Mouse (Mus musculus) midbrain, embryonic 14.5 days (tissue): ENCODE data around the gene Adra2b. TPM values are rescaled to one million over a fixed set of nuclear protein-coding genes. Genes with fewer than 3 reads are reported as not detected.

Experiments used
- ATAC-seq: fragments of 200-750 bp; cut with Nextera tagmentation; 2 replicates; pipeline ENCODE4 v1.8.0; 2017; ENCODE audit warnings: moderate number of reproducible peaks, moderate library complexity; ENCODE audit not compliant: low FRiP score, low TSS enrichment
- DNase-seq: peaks from one replicate; pipeline ENCODE4 v3.0.0-alpha.2; 2015
- H3K27ac ChIP-seq: fragments of 300-500 bp; sonication (generic); replicated peaks from 2 replicates; pipeline ENCODE4 v1.5.1; 2014; ENCODE audit warnings: mild to moderate bottlenecking, low read depth, low read length, moderate library complexity
- H3K27me3 ChIP-seq: fragments of 300-500 bp; sonication (generic); 2 replicates; pipeline ENCODE4 v1.6.1; 2014; ENCODE audit warnings: low read length, control low read depth, mixed read lengths; ENCODE audit not compliant: control insufficient read depth, insufficient read depth
- H3K36me3 ChIP-seq: fragments of 300-500 bp; sonication (generic); 2 replicates; pipeline ENCODE4 v1.6.1; 2014; ENCODE audit warnings: low read length, control low read depth; ENCODE audit not compliant: control insufficient read depth, insufficient read depth
- H3K4me1 ChIP-seq: fragments of 300-500 bp; sonication (generic); 2 replicates; pipeline ENCODE4 v1.6.1; 2014; ENCODE audit warnings: mild to moderate bottlenecking, antibody characterized with exemption, low read length, control low read depth; ENCODE audit not compliant: control insufficient read depth, insufficient read depth
- H3K4me2 ChIP-seq: fragments of 300-500 bp; sonication (generic); 2 replicates; pipeline ENCODE4 v1.6.1; 2014; ENCODE audit warnings: mild to moderate bottlenecking, low read length, moderate library complexity
- H3K4me3 ChIP-seq: fragments of 300-500 bp; sonication (generic); replicated peaks from 2 replicates; pipeline ENCODE4 v1.5.1; 2014; ENCODE audit warnings: low read depth, low read length
- H3K9ac ChIP-seq: fragments of 300-500 bp; sonication (generic); replicated peaks from 2 replicates; pipeline ENCODE4 v1.6.1; 2014; ENCODE audit warnings: mild to moderate bottlenecking, low read length, moderate library complexity
- H3K9me3 ChIP-seq: fragments of 300-500 bp; sonication (generic); 2 replicates; pipeline ENCODE4 v1.6.1; 2016; ENCODE audit warnings: low read length, control low read depth, mixed read lengths; ENCODE audit not compliant: control insufficient read depth
- WGBS: fragments of 180-500 bp; shearing (Covaris S2); extraction: QIAGEN DNeasy Blood & Tissue Kit; methylation state at CpG from one replicate; pipeline ENCODE4 v1.1.7; 2014; 5-methylcytosine and 5-hydroxymethylcytosine counted together
- polyA plus RNA-seq: library from polyadenylated mRNA; unstranded; fragments of >200 nt; fragmentation: Nextera tagmentation; extraction: Ambion mirVana; gene quantifications from 2 replicates; pipeline ENCODE4 v1.2.1, GENCODE M21; 2014

Adra2b gene
- polyA plus RNA-seq, 1 experiment from 2014 or later, result 0.08 TPM

DNA sequence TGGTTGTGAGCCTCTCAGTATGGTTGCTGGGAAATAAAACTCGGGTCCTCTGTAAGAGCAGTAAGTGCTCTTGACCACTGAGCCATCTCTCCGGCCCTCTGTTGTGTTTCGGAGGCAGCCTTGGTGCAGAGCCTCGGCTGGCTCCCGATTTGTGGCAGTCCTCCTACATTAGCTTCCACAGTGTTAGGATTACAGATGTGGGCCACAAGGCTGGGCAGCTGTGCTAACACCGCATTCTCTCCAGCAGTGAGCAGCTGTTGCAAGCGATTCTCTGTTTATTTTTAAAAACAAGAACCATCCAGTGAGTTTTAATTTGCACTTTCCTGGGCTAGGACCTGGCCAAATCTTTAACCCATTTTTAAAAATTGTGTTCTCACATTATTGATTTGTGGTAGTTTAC lies 20.9 kb downstream of the Adra2b start:
- no peak overlapping the region for H3K4me3 ChIP-seq
- no peaks in the 10 kb centered on the region for H3K9me3 ChIP-seq
- H3K36me3 ChIP-seq, result no peaks in the 10 kb centered on the region
- WGBS, result 71% methylated on average over 7 of the region's 7 CpGs
- no peak overlapping the region for H3K27ac ChIP-seq
- H3K4me1 ChIP-seq, result no peaks in the 10 kb centered on the region
- ATAC-seq, result no peak
- no peak overlapping the region for H3K9ac ChIP-seq
- no peak overlapping the region for H3K4me2 ChIP-seq
- no peak for DNase-seq
- H3K27me3 ChIP-seq, result no peaks in the 10 kb centered on the region

- no peak overlapping the region for H3K4me3 ChIP-seq
- no peaks in the 10 kb centered on the region for H3K9me3 ChIP-seq
- H3K36me3 ChIP-seq, result no peaks in the 10 kb centered on the region
- DNase-seq (no peak), ATAC-seq (no peak)
- no peaks in the 10 kb centered on the region for H3K4me1 ChIP-seq
- no peak overlapping the region for H3K4me2 ChIP-seq
- no peak overlapping the region for H3K9ac ChIP-seq
- H3K27ac ChIP-seq, result no peak overlapping the region
- no peaks in the 10 kb centered on the region for H3K27me3 ChIP-seq
- 87% methylated on average over 2 of the region's 2 CpGs for WGBS
Measured at GRCm38 (mm10) chr2:127387521-127387920, 24.5 kb downstream of the Adra2b start.

GRCm38 (mm10) chr2:127390352-127390751 lies 27.3 kb downstream of the Adra2b start:
- no peak for ATAC-seq

GRCm38 (mm10) chr2:127390846-127391245 lies 27.8 kb downstream of the Adra2b start:
- ATAC-seq, result no peak
- Histone ChIP-seq H3K4me2 (no peak overlapping the region), H3K9me3 (no peaks in the 10 kb centered on the region), H3K4me3 (no peak overlapping the region), H3K27me3 (no peaks in the 10 kb centered on the region), H3K27ac (no peak overlapping the region), H3K9ac (no peak overlapping the region), H3K4me1 (no peaks in the 10 kb centered on the region), H3K36me3 (no peaks in the 10 kb centered on the region)
- 84% methylated on average over 4 of the region's 4 CpGs for WGBS
- no peak for DNase-seq

More at GRCm38 (mm10) chr2:127390352-127390751, 27.3 kb downstream of the Adra2b start:
- Histone ChIP-seq H3K4me2 (no peak overlapping the region), H3K9me3 (no peaks in the 10 kb centered on the region), H3K4me1 (no peaks in the 10 kb centered on the region), H3K9ac (no peak overlapping the region), H3K27ac (no peak overlapping the region), H3K4me3 (no peak overlapping the region), H3K27me3 (no peaks in the 10 kb centered on the region), H3K36me3 (no peaks in the 10 kb centered on the region)
- no peak for DNase-seq
- 84% methylated on average over 3 of the region's 3 CpGs for WGBS

DNA sequence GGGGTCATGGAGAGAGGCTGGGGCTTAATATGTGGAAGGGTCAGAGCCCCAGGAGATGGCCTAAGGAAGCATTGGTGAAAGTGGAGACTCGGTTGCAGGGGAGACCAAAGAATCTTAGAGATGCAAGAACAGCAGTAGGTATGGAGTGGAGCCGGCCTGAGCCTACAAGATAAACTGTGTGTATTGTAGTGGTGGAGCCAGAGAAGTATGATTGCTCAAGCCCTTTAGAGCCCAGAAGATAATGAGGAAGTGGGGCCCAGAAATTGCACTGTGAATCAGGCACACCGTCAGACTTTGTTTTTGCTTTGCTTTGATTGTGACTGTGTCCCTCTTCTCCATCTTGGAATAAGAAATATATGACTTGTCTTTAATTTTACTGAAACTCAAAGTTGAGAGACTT lies 28.3 kb downstream of the Adra2b start:
- ATAC-seq, result no peak
- H3K27me3 ChIP-seq, result no peaks in the 10 kb centered on the region
- 81% methylated on average over 3 of the region's 3 CpGs for WGBS

GRCm38 (mm10) chr2:127394606-127395161 lies 31.7 kb downstream of the Adra2b start:
- no peaks in the 10 kb centered on the region for H3K27me3 ChIP-seq
- no peaks in the 10 kb centered on the region for H3K36me3 ChIP-seq
- no peaks in the 10 kb centered on the region for H3K4me1 ChIP-seq
- H3K9ac ChIP-seq, result no peak overlapping the region
- ATAC-seq (no peak), DNase-seq (no peak)
- no peaks in the 10 kb centered on the region for H3K9me3 ChIP-seq
- H3K4me2 ChIP-seq, result no peak overlapping the region
- 90% methylated on average over 5 of the region's 5 CpGs for WGBS
- H3K27ac ChIP-seq, result no peak overlapping the region
- no peak overlapping the region for H3K4me3 ChIP-seq

More for the DNA sequence above, 28.3 kb downstream of the Adra2b start:
- no peak overlapping the region for H3K9ac ChIP-seq
- H3K36me3 ChIP-seq, result no peaks in the 10 kb centered on the region
- no peak overlapping the region for H3K4me3 ChIP-seq
- no peaks in the 10 kb centered on the region for H3K9me3 ChIP-seq
- no peaks in the 10 kb centered on the region for H3K4me1 ChIP-seq
- no peak for DNase-seq
- H3K4me2 ChIP-seq, result no peak overlapping the region
- no peak overlapping the region for H3K27ac ChIP-seq

DNA sequence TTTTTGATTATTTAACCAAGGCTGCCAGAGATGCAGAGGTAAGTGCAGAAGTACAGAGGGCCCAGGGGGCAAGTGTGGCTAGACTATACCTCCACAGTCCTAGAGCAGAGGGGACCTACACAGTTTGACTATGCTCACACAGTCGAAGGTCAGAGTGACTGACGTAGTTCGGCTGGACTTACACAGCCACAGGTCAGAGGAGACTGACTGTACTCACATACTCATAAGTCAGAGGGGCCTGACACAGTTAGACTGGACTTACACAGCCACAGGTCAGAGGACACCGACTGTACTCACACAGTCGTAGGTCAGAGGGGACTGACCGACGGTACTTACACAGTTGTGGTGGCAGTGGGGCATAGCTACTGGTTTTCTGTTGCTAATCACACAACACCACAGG lies 35.7 kb downstream of the Adra2b start:
- H3K36me3 ChIP-seq, result no peaks in the 10 kb centered on the region
- DNase-seq (no peak), ATAC-seq (no peak)
- H3K4me1 ChIP-seq, result no peaks in the 10 kb centered on the region
- 92% methylated on average over 7 of the region's 7 CpGs for WGBS
- H3K9me3 ChIP-seq, result no peaks in the 10 kb centered on the region
- no peaks in the 10 kb centered on the region for H3K27me3 ChIP-seq
- H3K27ac ChIP-seq, result no peak overlapping the region
- no peak overlapping the region for H3K9ac ChIP-seq
- H3K4me3 ChIP-seq, result no peak overlapping the region
- H3K4me2 ChIP-seq, result no peak overlapping the region

DNA sequence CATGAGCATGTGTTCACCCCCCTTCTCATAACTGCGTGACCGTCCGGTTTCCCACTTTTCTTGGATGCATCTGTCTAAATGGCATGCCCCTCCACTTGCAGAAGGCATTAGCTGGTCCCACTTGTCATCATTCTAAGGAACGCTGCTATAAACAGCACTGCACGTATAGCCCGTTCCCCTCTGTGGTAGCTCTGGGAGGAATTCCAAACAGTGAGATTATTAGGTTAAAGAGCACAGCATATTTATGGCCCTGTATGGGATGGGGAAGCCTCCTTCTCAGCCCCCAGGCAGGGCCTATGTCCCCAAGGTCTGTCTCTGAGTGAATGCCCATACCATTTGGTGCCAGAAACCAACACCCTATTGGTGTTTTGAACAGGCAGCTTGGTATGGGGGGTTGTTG lies 48.1 kb downstream of the Adra2b start:
- no peak for DNase-seq
- H3K4me1 ChIP-seq, result no peaks in the 10 kb centered on the region
- WGBS, result 88% methylated on average over 6 of the region's 6 CpGs

GRCm38 (mm10) chr2:127415806-127416205 lies 52.8 kb downstream of the Adra2b start:
- 83% methylated on average over 10 of the region's 10 CpGs for WGBS
- no peaks in the 10 kb centered on the region for H3K27me3 ChIP-seq
- H3K27ac ChIP-seq, result no peak overlapping the region
- H3K4me2 ChIP-seq, result no peak overlapping the region
- H3K36me3 ChIP-seq, result no peaks in the 10 kb centered on the region
- H3K4me1 ChIP-seq, result no peaks in the 10 kb centered on the region
- ATAC-seq (no peak), DNase-seq (no peak)
- no peaks in the 10 kb centered on the region for H3K9me3 ChIP-seq
- no peak overlapping the region for H3K4me3 ChIP-seq
- no peak overlapping the region for H3K9ac ChIP-seq

More for the DNA sequence above, 48.1 kb downstream of the Adra2b start:
- no peak overlapping the region for H3K27ac ChIP-seq
- no peak for ATAC-seq
- no peak overlapping the region for H3K4me2 ChIP-seq
- H3K27me3 ChIP-seq, result no peaks in the 10 kb centered on the region
- H3K9me3 ChIP-seq, result no peaks in the 10 kb centered on the region
- no peaks in the 10 kb centered on the region for H3K36me3 ChIP-seq
- H3K9ac ChIP-seq, result no peak overlapping the region
- no peak overlapping the region for H3K4me3 ChIP-seq
